Mouse (Mus musculus) liver, postnatal 0 days (tissue): ENCODE measurements at regions not wholly inside any gene's neighbourhood (a gene's known extent, or its start where the extent isn't known, plus 50 kb on each side); places are given as distances from the start of the nearest gene placed in this dataset.
"Not testable (repeated sequence)": the region's sequence is repeated elsewhere in the genome, so short reads cannot be mapped to it uniquely, and the experiment has no call there.

Experiments used
- ATAC-seq: fragments of 200-750 bp; cut with Nextera tagmentation; 2 replicates; pipeline ENCODE4 v1.8.0; 2017; ENCODE audit warnings: mild to moderate bottlenecking, moderate library complexity
- DNase-seq: peaks from one replicate; pipeline ENCODE4 v3.0.0-alpha.2; 2016
- H3K27ac ChIP-seq: fragments of 300-500 bp; sonication (generic); 2 replicates; pipeline ENCODE4 v1.5.1; 2014; ENCODE audit warnings: antibody characterized with exemption, moderate library complexity, mild to moderate bottlenecking, low read depth
- H3K27me3 ChIP-seq: fragments of 300-500 bp; sonication (generic); 2 replicates; pipeline ENCODE4 v1.6.1; 2014; ENCODE audit warnings: low read length, control low read depth, mixed read lengths; ENCODE audit not compliant: insufficient read depth
- H3K36me3 ChIP-seq: fragments of 300-500 bp; sonication (generic); replicated peaks from 2 replicates; pipeline ENCODE4 v1.6.1; 2014; ENCODE audit warnings: mild to moderate bottlenecking, control low read depth, low read length, moderate library complexity, mixed read lengths; ENCODE audit not compliant: insufficient read depth
- H3K4me1 ChIP-seq: fragments of 300-500 bp; sonication (generic); 2 replicates; pipeline ENCODE4 v1.6.1; 2014; ENCODE audit warnings: antibody characterized with exemption, mild to moderate bottlenecking, control low read depth; ENCODE audit not compliant: insufficient read depth
- H3K4me2 ChIP-seq: fragments of 300-500 bp; sonication (generic); 2 replicates; pipeline ENCODE4 v1.6.1; 2014; ENCODE audit warnings: low read depth, mild to moderate bottlenecking, low read length, moderate library complexity, mixed read lengths
- H3K4me3 ChIP-seq: fragments of 300-500 bp; sonication (generic); 2 replicates; pipeline ENCODE4 v1.5.1; 2014; ENCODE audit warnings: low read depth, low read length
- H3K9ac ChIP-seq: fragments of 300-500 bp; sonication (generic); replicated peaks from 2 replicates; pipeline ENCODE4 v1.6.1; 2014; ENCODE audit warnings: mild to moderate bottlenecking, moderate library complexity
- H3K9me3 ChIP-seq: fragments of 300-500 bp; sonication (generic); 2 replicates; pipeline ENCODE4 v1.6.1; 2016; ENCODE audit warnings: mild to moderate bottlenecking, control low read depth, low read length, mixed read lengths
- CTCF ChIP-seq: sonication (generic); IDR thresholded peaks from 2 replicates; pipeline ENCODE4 v1.5.1; 2016; ENCODE audit warnings: antibody characterized with exemption, low read depth
- EP300 ChIP-seq: IDR thresholded peaks from 2 replicates; pipeline ENCODE4 v1.6.1; 2016; ENCODE audit warnings: antibody characterized with exemption, low read depth, mild to moderate bottlenecking
- WGBS: fragments of 180-500 bp; shearing (Covaris S2); extraction: QIAGEN DNeasy Blood & Tissue Kit; methylation state at CpG from one replicate; pipeline ENCODE4 v1.1.7; 2014; ENCODE audit not compliant: insufficient replicate concordance; 5-methylcytosine and 5-hydroxymethylcytosine counted together

DNA sequence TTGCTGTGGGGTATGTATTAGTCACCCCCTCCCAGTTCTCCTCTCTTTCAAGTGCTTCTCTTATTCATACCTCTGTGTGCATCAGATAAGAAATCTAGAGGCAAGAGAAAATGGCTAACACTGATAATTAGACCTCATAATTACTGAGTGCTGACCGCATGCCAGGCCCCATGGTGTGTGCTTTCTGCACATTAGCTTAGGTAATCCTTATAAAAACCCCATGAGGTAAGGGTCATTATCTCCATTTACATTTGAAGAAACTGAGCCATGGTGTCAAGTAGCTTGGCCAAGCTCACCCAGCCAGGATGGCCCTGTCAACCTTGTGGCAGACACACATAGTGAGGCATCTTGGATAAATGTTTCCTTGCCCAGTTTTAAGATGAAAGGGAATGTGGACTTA is 746.8 kb upstream of the Pou3f2 start:
- TF ChIP-seq CTCF (no peak), EP300 (no peak)
- 43% methylated on average over 1 of the region's 1 CpGs for WGBS
- H3K9ac ChIP-seq: no peak overlapping the region
- no peak overlapping the region for H3K4me2 ChIP-seq
- no peaks in the 10 kb centered on the region for H3K4me1 ChIP-seq
- ATAC-seq: no peak
- no peak overlapping the region for H3K4me3 ChIP-seq
- no peaks in the 10 kb centered on the region for H3K27me3 ChIP-seq
- DNase-seq: no peak
- no peaks in the 10 kb centered on the region for H3K36me3 ChIP-seq
- no peak overlapping the region for H3K27ac ChIP-seq
- H3K9me3 ChIP-seq: no peaks in the 10 kb centered on the region

DNA sequence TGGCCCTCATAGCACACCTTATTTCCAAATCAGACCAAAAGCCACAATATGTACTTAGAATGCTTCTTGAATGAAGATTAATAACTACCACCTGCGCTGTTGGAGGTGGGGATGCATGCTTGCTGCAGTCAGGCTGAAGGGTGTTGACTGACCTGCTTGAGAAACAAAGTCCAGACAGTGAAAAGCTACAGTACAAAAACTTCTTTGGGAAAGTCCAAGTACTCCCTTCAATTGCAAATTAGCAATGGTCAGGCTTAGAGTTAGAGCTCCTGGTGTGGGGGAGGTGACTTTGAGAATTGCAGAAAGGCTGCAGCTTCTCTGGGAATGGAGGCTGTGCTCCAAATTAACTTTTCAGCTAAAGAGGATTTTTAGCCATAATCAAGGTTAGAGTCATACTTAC is 706.6 kb upstream of the Pou3f2 start:
- not testable (repeated sequence) for H3K9ac ChIP-seq, H3K9me3 ChIP-seq, H3K4me2 ChIP-seq, DNase-seq, H3K4me1 ChIP-seq, ATAC-seq, H3K27me3 ChIP-seq, H3K36me3 ChIP-seq, H3K27ac ChIP-seq, H3K4me3 ChIP-seq
- WGBS: 62% methylated on average over 1 of the region's 1 CpGs

DNA sequence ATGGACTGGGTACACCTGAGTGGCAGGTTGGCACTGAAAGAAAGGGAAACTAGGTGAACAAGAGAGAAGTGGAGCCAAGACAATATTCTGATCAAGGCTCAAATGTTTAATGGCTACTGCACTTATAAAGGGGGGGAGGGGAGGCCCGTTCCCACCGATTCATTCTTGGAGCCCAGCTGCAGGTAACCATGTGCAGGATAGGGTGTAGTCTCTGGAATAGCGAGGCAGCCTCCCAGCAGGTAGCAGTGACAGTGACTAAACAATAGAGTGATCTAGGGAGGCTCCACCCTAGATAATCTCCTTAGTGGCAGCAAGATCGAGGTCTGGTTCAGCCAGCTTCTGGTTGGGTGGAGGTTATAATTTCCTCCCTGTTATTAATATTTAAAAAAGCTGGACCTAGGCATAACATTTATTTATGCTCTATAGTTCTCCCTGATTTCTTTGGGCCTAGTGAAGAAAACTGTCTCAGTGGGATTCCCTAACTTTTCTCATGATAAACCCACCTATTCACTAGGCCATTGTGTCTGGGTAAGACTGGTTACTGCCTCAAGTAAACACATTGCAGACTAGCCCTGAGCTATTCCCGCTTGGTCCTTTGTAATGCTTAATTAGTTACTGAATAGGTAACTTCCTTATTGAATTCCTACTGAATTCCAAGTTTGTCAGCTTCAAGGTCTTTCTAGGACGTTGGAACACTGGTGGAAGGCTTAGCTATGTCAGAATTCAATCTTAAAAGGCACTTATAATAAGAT is 705.4 kb upstream of the Pou3f2 start:
- no peak for TF ChIP-seq EP300
- no peak for TF ChIP-seq CTCF

DNA sequence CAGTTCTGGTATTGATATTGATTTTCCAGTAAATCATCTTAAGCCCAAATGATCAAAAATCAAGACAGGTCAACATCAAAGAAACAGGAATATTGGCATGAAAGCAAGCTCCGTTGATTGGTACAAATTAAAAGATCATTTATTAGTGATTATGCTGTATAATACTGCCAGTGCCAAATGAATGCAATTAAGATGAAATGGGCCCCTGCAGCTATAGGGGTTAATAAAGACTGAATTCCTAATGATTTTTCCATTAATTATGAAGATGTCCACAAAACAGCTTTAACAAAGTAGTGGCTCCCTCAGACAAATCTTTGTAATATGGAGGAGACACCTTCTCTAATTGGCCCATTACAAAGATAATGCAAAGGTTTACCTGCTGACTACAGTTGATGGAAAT is 685.6 kb upstream of the Pou3f2 start:
- H3K9ac ChIP-seq: no peak overlapping the region
- no peak overlapping the region for H3K4me3 ChIP-seq
- TF ChIP-seq CTCF: no peak
- TF ChIP-seq EP300: no peak
- no peaks in the 10 kb centered on the region for H3K36me3 ChIP-seq
- DNase-seq: no peak
- H3K9me3 ChIP-seq: no peaks in the 10 kb centered on the region
- H3K4me2 ChIP-seq: no peak overlapping the region
- H3K27me3 ChIP-seq: no peaks in the 10 kb centered on the region
- no peaks in the 10 kb centered on the region for H3K4me1 ChIP-seq
- WGBS: 78% methylated on average over 1 of the region's 1 CpGs
- ATAC-seq: no peak
- H3K27ac ChIP-seq: no peak overlapping the region

More for the DNA sequence above, 705.4 kb upstream of the Pou3f2 start:
- Histone ChIP-seq H3K4me3 (no peak overlapping the region), H3K27ac (no peak overlapping the region), H3K27me3 (no peaks in the 10 kb centered on the region), H3K36me3 (no peaks in the 10 kb centered on the region), H3K4me1 (no peaks in the 10 kb centered on the region), H3K9me3 (no peaks in the 10 kb centered on the region), H3K4me2 (no peak overlapping the region), H3K9ac (no peak overlapping the region)
- 62% methylated on average over 6 of the region's 6 CpGs for WGBS
- DNase-seq (no peak), ATAC-seq (no peak)

DNA sequence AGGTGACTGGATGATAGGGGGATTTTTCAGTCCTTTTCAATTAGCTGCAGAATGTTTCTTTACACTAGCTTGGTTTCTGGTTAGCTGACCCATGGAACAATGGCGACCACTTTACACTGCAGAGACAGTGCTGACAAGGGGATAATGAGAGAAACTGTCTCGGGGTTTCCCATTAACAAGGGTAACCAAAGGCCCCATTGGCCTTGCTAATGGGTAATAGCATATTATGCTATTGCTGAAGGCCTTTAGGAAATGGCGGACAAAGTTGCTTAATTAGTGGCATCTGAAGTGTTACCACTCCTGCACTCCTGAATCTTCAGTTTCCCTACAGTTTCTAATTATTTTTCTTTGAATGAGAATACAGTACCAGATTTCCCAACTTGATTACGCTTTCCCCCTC is 685.2 kb upstream of the Pou3f2 start:
- Histone ChIP-seq H3K9me3 (no peaks in the 10 kb centered on the region), H3K27me3 (no peaks in the 10 kb centered on the region), H3K4me1 (no peaks in the 10 kb centered on the region), H3K4me2 (no peak overlapping the region), H3K27ac (no peak overlapping the region), H3K36me3 (no peaks in the 10 kb centered on the region), H3K9ac (no peak overlapping the region), H3K4me3 (no peak overlapping the region)
- WGBS: 71% methylated on average over 4 of the region's 4 CpGs
- DNase-seq (no peak), ATAC-seq (no peak)
- no peak for TF ChIP-seq EP300
- no peak for TF ChIP-seq CTCF

DNA sequence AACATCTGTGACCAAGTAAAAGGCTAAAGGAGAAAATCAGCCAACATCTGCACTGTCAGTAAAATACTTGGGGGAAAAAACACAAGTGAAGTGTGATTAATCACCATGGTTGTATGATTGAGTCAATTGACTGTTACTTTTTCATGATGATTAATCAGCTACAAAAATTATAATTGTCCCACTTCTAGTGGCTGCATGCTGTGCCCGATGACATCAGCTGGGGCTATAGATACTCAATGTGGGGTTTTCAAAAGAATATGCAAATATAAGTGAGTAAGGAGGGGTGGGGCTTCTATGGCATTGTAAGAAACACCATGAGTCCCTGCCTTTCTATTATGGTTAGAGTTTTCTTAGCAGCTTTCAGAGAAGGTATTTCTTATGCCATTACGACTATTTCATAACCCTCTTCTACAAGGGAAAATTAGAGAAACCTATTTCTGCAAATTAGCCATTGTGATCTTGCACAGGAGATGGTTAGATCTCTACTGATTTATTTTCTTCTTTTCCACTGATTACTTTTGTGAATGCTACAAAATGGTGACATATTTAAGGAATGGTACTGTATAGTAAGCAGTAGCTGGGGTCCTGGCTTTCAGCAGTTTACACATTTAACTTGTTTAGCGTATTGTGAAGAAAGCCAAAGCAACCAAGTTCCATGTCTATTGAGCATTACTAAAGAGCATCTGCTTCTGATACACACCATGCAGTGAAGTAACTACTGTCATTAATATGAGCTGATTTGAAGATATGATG is 660.1 kb upstream of the Pou3f2 start:
- Histone ChIP-seq H3K36me3 (no peaks in the 10 kb centered on the region), H3K4me1 (no peaks in the 10 kb centered on the region), H3K4me3 (no peak overlapping the region), H3K4me2 (no peak overlapping the region), H3K9me3 (no peaks in the 10 kb centered on the region), H3K9ac (no peak overlapping the region), H3K27me3 (no peaks in the 10 kb centered on the region), H3K27ac (no peak overlapping the region)
- ATAC-seq (no peak), DNase-seq (no peak)
- TF ChIP-seq CTCF: no peak
- TF ChIP-seq EP300: no peak
- whole genome bisulfite sequencing: 72% methylated on average over 3 of the region's 3 CpGs
